Mouse (Mus musculus) heart, embryonic 15.5 days (tissue): Measurements from ENCODE around the gene Mdga2. TPM values are rescaled to one million over a fixed set of nuclear protein-coding genes. Genes with fewer than 3 reads are reported as not detected.

Experiments
- ATAC-seq: fragments of 200-750 bp; cut with Nextera tagmentation; replicated peaks from 2 replicates; pipeline ENCODE4 v1.8.0; 2017; ENCODE audit warnings: low read depth, moderate TSS enrichment; ENCODE audit not compliant: insufficient number of reproducible peaks, insufficient read depth, low FRiP score
- H3K27ac ChIP-seq: fragments of 300-500 bp; sonication (generic); 2 replicates; pipeline ENCODE4 v1.5.1; 2015; ENCODE audit warnings: mild to moderate bottlenecking, inconsistent platforms
- H3K27me3 ChIP-seq: fragments of 300-500 bp; sonication (generic); 2 replicates; pipeline ENCODE4 v1.6.1; 2015; ENCODE audit warnings: inconsistent platforms
- H3K36me3 ChIP-seq: fragments of 300-500 bp; sonication (generic); 2 replicates; pipeline ENCODE4 v1.6.1; 2015; ENCODE audit warnings: mild to moderate bottlenecking, inconsistent platforms
- H3K4me1 ChIP-seq: fragments of 300-500 bp; sonication (generic); replicated peaks from 2 replicates; pipeline ENCODE4 v1.6.1; 2015; ENCODE audit warnings: inconsistent platforms
- H3K4me2 ChIP-seq: fragments of 300-500 bp; sonication (generic); 2 replicates; pipeline ENCODE4 v1.6.1; 2015; ENCODE audit warnings: inconsistent platforms, mild to moderate bottlenecking, moderate library complexity
- H3K4me3 ChIP-seq: fragments of 300-500 bp; sonication (generic); 2 replicates; pipeline ENCODE4 v1.5.1; 2015; ENCODE audit warnings: mild to moderate bottlenecking, inconsistent platforms
- H3K9ac ChIP-seq: fragments of 300-500 bp; sonication (generic); 2 replicates; pipeline ENCODE4 v1.6.1; 2015; ENCODE audit warnings: mild to moderate bottlenecking, inconsistent platforms
- H3K9me3 ChIP-seq: fragments of 300-500 bp; sonication (generic); replicated peaks from 2 replicates; pipeline ENCODE4 v1.6.1; 2016; ENCODE audit warnings: inconsistent platforms
- WGBS: fragments of 180-500 bp; shearing (Covaris S2); methylation state at CpG from one replicate; pipeline ENCODE4 v1.1.7; 2015; ENCODE audit warnings: mixed read lengths; 5-methylcytosine and 5-hydroxymethylcytosine counted together
- polyA plus RNA-seq: library from polyadenylated mRNA; unstranded; fragments of >200 nt; fragmentation: Nextera tagmentation; extraction: Ambion mirVana; gene quantifications from 2 replicates; pipeline ENCODE4 v1.2.1, GENCODE M21; 2015

The Mdga2 gene
- polyA plus RNA-seq: 0.39 and 0.49 TPM in 2 replicates

- under 1% methylated on average over 61 of the region's 61 CpGs for WGBS
- Histone ChIP-seq H3K4me3 (peak within 1 kb of the TSS; percentile 56), H3K27ac (no peak within 1 kb of the TSS), H3K4me1 (peaks cover 25% of the 10 kb centered on the region), H3K36me3 (no peaks in the 10 kb centered on the region), H3K4me2 (peak within 1 kb of the TSS; percentile 97), H3K9ac (peak within 1 kb of the TSS; percentile 44), H3K9me3 (no peaks in the 10 kb centered on the region), H3K27me3 (peaks cover 55% of the 10 kb centered on the region)
- 0 out of 2 replicates have a peak, but pooled peaks have one; percentile 14 for ATAC-seq
These were observed at the start of gene Mdga2 for GRCm38 (mm10) chr12:67222221-67223025. Mdga2 (minus strand) TSS chr12:67222549.

GRCm38 (mm10) chr12:67267409-67267808 is 45.1 kb upstream of the Mdga2 start:
- no peak overlapping the region for H3K9ac ChIP-seq
- H3K4me1 ChIP-seq: no peaks in the 10 kb centered on the region
- no peak overlapping the region for H3K27ac ChIP-seq
- H3K9me3 ChIP-seq: no peaks in the 10 kb centered on the region
- no peak overlapping the region for H3K4me3 ChIP-seq
- H3K36me3 ChIP-seq: no peaks in the 10 kb centered on the region
- 76% methylated on average over 1 of the region's 1 CpGs for WGBS
- ATAC-seq: no peak
- H3K27me3 ChIP-seq: no peaks in the 10 kb centered on the region
- H3K4me2 ChIP-seq: no peak overlapping the region

- ATAC-seq: no peak
- Histone ChIP-seq H3K4me2 (no peak overlapping the region), H3K36me3 (no peaks in the 10 kb centered on the region), H3K27me3 (peaks cover 51% of the 10 kb centered on the region), H3K27ac (no peak overlapping the region), H3K4me3 (no peak overlapping the region), H3K9me3 (no peaks in the 10 kb centered on the region), H3K9ac (no peak overlapping the region), H3K4me1 (peaks cover 25% of the 10 kb centered on the region)
- 46% methylated on average over 1 of the region's 1 CpGs for WGBS
These were observed 1.2 kb upstream of the Mdga2 start for GRCm38 (mm10) chr12:67223530-67223929.

- Histone ChIP-seq H3K4me3 (peak overlapping the region; percentile 56), H3K4me2 (peak overlapping the region; percentile 97), H3K27ac (no peak overlapping the region), H3K36me3 (no peaks in the 10 kb centered on the region), H3K27me3 (peaks cover 55% of the 10 kb centered on the region), H3K9me3 (no peaks in the 10 kb centered on the region), H3K9ac (peak overlapping the region; percentile 44), H3K4me1 (peaks cover 25% of the 10 kb centered on the region)
- ATAC-seq: peak; percentile 48
- 0% methylated on average over 70 of the region's 78 CpGs for WGBS
These were observed 774 bp downstream of the Mdga2 start for GRCm38 (mm10) chr12:67221329-67222220.

GRCm38 (mm10) chr12:67220641-67221231 is 1.6 kb downstream of the Mdga2 start:
- Histone ChIP-seq H3K27me3 (peaks cover 55% of the 10 kb centered on the region), H3K4me3 (peak overlapping the region; percentile 56), H3K9ac (no peak overlapping the region), H3K36me3 (no peaks in the 10 kb centered on the region), H3K27ac (no peak overlapping the region), H3K9me3 (no peaks in the 10 kb centered on the region), H3K4me2 (peak overlapping the region; percentile 97), H3K4me1 (peaks cover 25% of the 10 kb centered on the region)
- WGBS: under 1% methylated on average over 43 of the region's 43 CpGs
- 0 out of 2 replicates have a peak, but pooled peaks have one; percentile 12 for ATAC-seq

GRCm38 (mm10) chr12:67220041-67220440 is 2.3 kb downstream of the Mdga2 start:
- Histone ChIP-seq H3K36me3 (no peaks in the 10 kb centered on the region), H3K4me3 (peak overlapping the region; percentile 56), H3K27ac (no peak overlapping the region), H3K4me2 (peak overlapping the region; percentile 97), H3K4me1 (peaks cover 25% of the 10 kb centered on the region), H3K9ac (no peak overlapping the region), H3K9me3 (no peaks in the 10 kb centered on the region), H3K27me3 (peaks cover 55% of the 10 kb centered on the region)
- ATAC-seq: no peak
- WGBS: 4% methylated on average over 6 of the region's 6 CpGs

- no peak overlapping the region for H3K9ac ChIP-seq
- H3K4me1 ChIP-seq: peaks cover 25% of the 10 kb centered on the region
- 26% methylated on average over 5 of the region's 5 CpGs for WGBS
- peaks cover 52% of the 10 kb centered on the region for H3K27me3 ChIP-seq
- no peak for ATAC-seq
- H3K4me2 ChIP-seq: no peak overlapping the region
- H3K27ac ChIP-seq: no peak overlapping the region
- no peak overlapping the region for H3K4me3 ChIP-seq
- no peaks in the 10 kb centered on the region for H3K9me3 ChIP-seq
- no peaks in the 10 kb centered on the region for H3K36me3 ChIP-seq
These were observed 2.8 kb downstream of the Mdga2 start for GRCm38 (mm10) chr12:67219564-67219963.

- Histone ChIP-seq H3K4me2 (no peak overlapping the region), H3K9me3 (no peaks in the 10 kb centered on the region), H3K36me3 (no peaks in the 10 kb centered on the region), H3K4me1 (no peaks in the 10 kb centered on the region), H3K9ac (no peak overlapping the region), H3K4me3 (no peak overlapping the region), H3K27me3 (no peaks in the 10 kb centered on the region), H3K27ac (no peak overlapping the region)
- 59% methylated on average over 2 of the region's 2 CpGs for WGBS
- ATAC-seq: no peak
These were observed 9.5 kb downstream of the Mdga2 start for GRCm38 (mm10) chr12:67212801-67213200.

- H3K4me1 ChIP-seq: no peaks in the 10 kb centered on the region
- 76% methylated on average over 1 of the region's 1 CpGs for WGBS
- H3K9me3 ChIP-seq: no peaks in the 10 kb centered on the region
- no peak for ATAC-seq
- no peak overlapping the region for H3K9ac ChIP-seq
- no peak overlapping the region for H3K27ac ChIP-seq
- H3K4me3 ChIP-seq: no peak overlapping the region
- no peaks in the 10 kb centered on the region for H3K27me3 ChIP-seq
- H3K36me3 ChIP-seq: no peaks in the 10 kb centered on the region
- no peak overlapping the region for H3K4me2 ChIP-seq
These were observed 44.2 kb downstream of the Mdga2 start for GRCm38 (mm10) chr12:67178155-67178554.

GRCm38 (mm10) chr12:67156569-67157237 is 65.6 kb downstream of the Mdga2 start:
- H3K36me3 ChIP-seq: no peaks in the 10 kb centered on the region
- 72% methylated on average over 8 of the region's 8 CpGs for WGBS
- H3K9me3 ChIP-seq: no peaks in the 10 kb centered on the region
- no peak for ATAC-seq
- H3K4me2 ChIP-seq: no peak overlapping the region
- H3K27me3 ChIP-seq: no peaks in the 10 kb centered on the region
- H3K9ac ChIP-seq: no peak overlapping the region
- no peaks in the 10 kb centered on the region for H3K4me1 ChIP-seq
- H3K27ac ChIP-seq: no peak overlapping the region
- no peak overlapping the region for H3K4me3 ChIP-seq
